Mouse (Mus musculus): ENCODE measurements at regions not wholly inside any gene's neighbourhood (a gene's known extent, or its start where the extent isn't known, plus 50 kb on each side); places are given as distances from the start of the nearest gene placed in this dataset.

- Histone ChIP-seq H3K27me3 (ENCODE audit: control insufficient read depth, insufficient read depth, low read length) (no peaks in the 10 kb centered on the region), H3K27ac (ENCODE audit: low read depth, low read length) (no peak overlapping the region), H3K4me3 (ENCODE audit: low read depth, low read length) (no peak overlapping the region), H3K4me1 (ENCODE audit: control insufficient read depth, insufficient read depth, low read length) (peaks cover 5% of the 10 kb centered on the region), H3K9me3 (ENCODE audit: control insufficient read depth, low read length) (no peaks in the 10 kb centered on the region), H3K9ac (ENCODE audit: low read length) (no peak overlapping the region), H3K36me3 (ENCODE audit: control insufficient read depth, insufficient read depth, low read length) (no peaks in the 10 kb centered on the region), H3K4me2 (no peak overlapping the region)
- WGBS = 85% methylated on average over 9 of the region's 9 CpGs
- no peak for ATAC-seq (ENCODE audit: low FRiP score)
- no peak for DNase-seq (ENCODE audit: low spot score, missing footprints)
Observed at GRCm38 (mm10) chr13:28616645-28617381, 336.7 kb downstream of the Sox4 start.

GRCm38 (mm10) chr13:28607551-28608114, 345.9 kb downstream of the Sox4 start:
- ATAC-seq (ENCODE audit: low FRiP score) (no peak), DNase-seq (ENCODE audit: low spot score, missing footprints) (no peak)
- no peaks in the 10 kb centered on the region for H3K36me3 ChIP-seq (ENCODE audit: control insufficient read depth, insufficient read depth, low read length)
- no peaks in the 10 kb centered on the region for H3K27me3 ChIP-seq (ENCODE audit: control insufficient read depth, insufficient read depth, low read length)
- WGBS = 72% methylated on average over 6 of the region's 6 CpGs
- H3K27ac ChIP-seq (ENCODE audit: low read depth, low read length) = no peak overlapping the region
- H3K9ac ChIP-seq (ENCODE audit: low read length) = no peak overlapping the region
- H3K4me3 ChIP-seq (ENCODE audit: low read depth, low read length) = no peak overlapping the region
- H3K4me1 ChIP-seq (ENCODE audit: control insufficient read depth, insufficient read depth, low read length) = no peaks in the 10 kb centered on the region; the same call in 1 of the 2 replicates
- no peak overlapping the region for H3K4me2 ChIP-seq
- no peaks in the 10 kb centered on the region for H3K9me3 ChIP-seq (ENCODE audit: control insufficient read depth, low read length)

GRCm38 (mm10) chr13:28606651-28607050, 346.9 kb downstream of the Sox4 start:
- no peak overlapping the region for H3K9ac ChIP-seq (ENCODE audit: low read length)
- no peaks in the 10 kb centered on the region for H3K36me3 ChIP-seq (ENCODE audit: control insufficient read depth, insufficient read depth, low read length)
- DNase-seq (ENCODE audit: low spot score, missing footprints) (no peak), ATAC-seq (ENCODE audit: low FRiP score) (no peak)
- H3K4me3 ChIP-seq (ENCODE audit: low read depth, low read length) = no peak overlapping the region
- 100% methylated on average over 1 of the region's 1 CpGs for WGBS
- H3K9me3 ChIP-seq (ENCODE audit: control insufficient read depth, low read length) = no peaks in the 10 kb centered on the region
- no peak overlapping the region for H3K27ac ChIP-seq (ENCODE audit: low read depth, low read length)
- no peaks in the 10 kb centered on the region for H3K4me1 ChIP-seq (ENCODE audit: control insufficient read depth, insufficient read depth, low read length)
- no peak overlapping the region for H3K4me2 ChIP-seq
- no peaks in the 10 kb centered on the region for H3K27me3 ChIP-seq (ENCODE audit: control insufficient read depth, insufficient read depth, low read length)

- Histone ChIP-seq H3K27ac (ENCODE audit: low read depth, low read length) (no peak overlapping the region), H3K36me3 (ENCODE audit: control insufficient read depth, insufficient read depth, low read length) (no peaks in the 10 kb centered on the region), H3K27me3 (ENCODE audit: control insufficient read depth, insufficient read depth, low read length) (no peaks in the 10 kb centered on the region), H3K4me1 (ENCODE audit: control insufficient read depth, insufficient read depth, low read length) (no peaks in the 10 kb centered on the region), H3K4me3 (ENCODE audit: low read depth, low read length) (no peak overlapping the region), H3K4me2 (no peak overlapping the region), H3K9me3 (ENCODE audit: control insufficient read depth, low read length) (no peaks in the 10 kb centered on the region), H3K9ac (ENCODE audit: low read length) (no peak overlapping the region)
- 69% methylated on average over 1 of the region's 1 CpGs for WGBS
- ATAC-seq (ENCODE audit: low FRiP score) (no peak), DNase-seq (ENCODE audit: low spot score, missing footprints) (no peak)
Observed at GRCm38 (mm10) chr13:28605833-28606232, 347.7 kb downstream of the Sox4 start.

- ATAC-seq (ENCODE audit: low FRiP score) (no peak), DNase-seq (ENCODE audit: low spot score, missing footprints) (no peak)
- Histone ChIP-seq H3K27ac (ENCODE audit: low read depth, low read length) (no peak overlapping the region), H3K36me3 (ENCODE audit: control insufficient read depth, insufficient read depth, low read length) (no peaks in the 10 kb centered on the region), H3K4me1 (ENCODE audit: control insufficient read depth, insufficient read depth, low read length) (no peaks in the 10 kb centered on the region), H3K9ac (ENCODE audit: low read length) (no peak overlapping the region), H3K4me2 (no peak overlapping the region), H3K9me3 (ENCODE audit: control insufficient read depth, low read length) (no peaks in the 10 kb centered on the region), H3K4me3 (ENCODE audit: low read depth, low read length) (no peak overlapping the region), H3K27me3 (ENCODE audit: control insufficient read depth, insufficient read depth, low read length) (no peaks in the 10 kb centered on the region)
- 80% methylated on average over 6 of the region's 6 CpGs for WGBS
Observed at GRCm38 (mm10) chr13:28604016-28604415, 346.7 kb downstream of the Gm11361 start.

GRCm38 (mm10) chr13:28600792-28601191, 343.5 kb downstream of the Gm11361 start:
- ATAC-seq (ENCODE audit: low FRiP score) (no peak), DNase-seq (ENCODE audit: low spot score, missing footprints) (no peak)
- Histone ChIP-seq H3K9me3 (ENCODE audit: control insufficient read depth, low read length) (no peaks in the 10 kb centered on the region), H3K4me2 (no peak overlapping the region), H3K4me1 (ENCODE audit: control insufficient read depth, insufficient read depth, low read length) (no peaks in the 10 kb centered on the region), H3K27me3 (ENCODE audit: control insufficient read depth, insufficient read depth, low read length) (no peaks in the 10 kb centered on the region), H3K36me3 (ENCODE audit: control insufficient read depth, insufficient read depth, low read length) (no peaks in the 10 kb centered on the region), H3K4me3 (ENCODE audit: low read depth, low read length) (no peak overlapping the region), H3K9ac (ENCODE audit: low read length) (no peak overlapping the region), H3K27ac (ENCODE audit: low read depth, low read length) (no peak overlapping the region)
- WGBS = 81% methylated on average over 5 of the region's 5 CpGs

GRCm38 (mm10) chr13:28596367-28596766, 339.0 kb downstream of the Gm11361 start:
- no peak for ATAC-seq (ENCODE audit: low FRiP score)
- no peaks in the 10 kb centered on the region; the same call in 1 of the 2 replicates for H3K9me3 ChIP-seq (ENCODE audit: control insufficient read depth, low read length)
- H3K4me3 ChIP-seq (ENCODE audit: low read depth, low read length) = no peak overlapping the region
- H3K4me2 ChIP-seq = no peak overlapping the region
- H3K27ac ChIP-seq (ENCODE audit: low read depth, low read length) = no peak overlapping the region
- H3K36me3 ChIP-seq (ENCODE audit: control insufficient read depth, insufficient read depth, low read length) = no peaks in the 10 kb centered on the region; the same call in 1 of the 2 replicates
- H3K27me3 ChIP-seq (ENCODE audit: control insufficient read depth, insufficient read depth, low read length) = no peaks in the 10 kb centered on the region
- WGBS = 90% methylated on average over 2 of the region's 2 CpGs
- no peaks in the 10 kb centered on the region for H3K4me1 ChIP-seq (ENCODE audit: control insufficient read depth, insufficient read depth, low read length)
- no peak overlapping the region for H3K9ac ChIP-seq (ENCODE audit: low read length)
- no peak for DNase-seq (ENCODE audit: low spot score, missing footprints)

GRCm38 (mm10) chr13:28592176-28592575, 334.8 kb downstream of the Gm11361 start:
- H3K4me2 ChIP-seq = no peak overlapping the region
- H3K36me3 ChIP-seq (ENCODE audit: control insufficient read depth, insufficient read depth, low read length) = no peaks in the 10 kb centered on the region; the same call in 1 of the 2 replicates
- DNase-seq (ENCODE audit: low spot score, missing footprints) (no peak), ATAC-seq (ENCODE audit: low FRiP score) (no peak)
- 94% methylated on average over 1 of the region's 1 CpGs for WGBS
- no peak overlapping the region for H3K9ac ChIP-seq (ENCODE audit: low read length)
- H3K4me3 ChIP-seq (ENCODE audit: low read depth, low read length) = no peak overlapping the region
- no peak overlapping the region for H3K27ac ChIP-seq (ENCODE audit: low read depth, low read length)
- H3K4me1 ChIP-seq (ENCODE audit: control insufficient read depth, insufficient read depth, low read length) = no peaks in the 10 kb centered on the region
- H3K9me3 ChIP-seq (ENCODE audit: control insufficient read depth, low read length) = no peaks in the 10 kb centered on the region; the same call in 1 of the 2 replicates
- H3K27me3 ChIP-seq (ENCODE audit: control insufficient read depth, insufficient read depth, low read length) = no peaks in the 10 kb centered on the region

GRCm38 (mm10) chr13:28587977-28588376, 330.6 kb downstream of the Gm11361 start:
- Histone ChIP-seq H3K9me3 (ENCODE audit: control insufficient read depth, low read length) (no peaks in the 10 kb centered on the region), H3K4me1 (ENCODE audit: control insufficient read depth, insufficient read depth, low read length) (no peaks in the 10 kb centered on the region), H3K27me3 (ENCODE audit: control insufficient read depth, insufficient read depth, low read length) (no peaks in the 10 kb centered on the region), H3K9ac (ENCODE audit: low read length) (no peak overlapping the region), H3K36me3 (ENCODE audit: control insufficient read depth, insufficient read depth, low read length) (no peaks in the 10 kb centered on the region), H3K4me3 (ENCODE audit: low read depth, low read length) (no peak overlapping the region), H3K4me2 (no peak overlapping the region), H3K27ac (ENCODE audit: low read depth, low read length) (no peak overlapping the region)
- DNase-seq (ENCODE audit: low spot score, missing footprints) (no peak), ATAC-seq (ENCODE audit: low FRiP score) (no peak)
- 90% methylated on average over 5 of the region's 5 CpGs for WGBS

Measured in midbrain, embryonic 11.5 days (tissue).